Comparison of ENCODE assay signal across 13 mouse cellular contexts in genomic region chr9:71898852-71899251, GRCm38 (mm10).
DNase-seq lines count a peak whose midpoint lies in the region; ATAC-seq and TF ChIP-seq lines count a peak whose summit lies in the region.
"Had no signal": no experiment of that assay in that cellular context is flagged by ENCODE, and none has a peak within 500 bp of the region (broad histone marks: within the 10 kb centered on the region; RNA-seq: fewer than 3 reads in every experiment).

No protein-coding gene starts in this region.

- peak; percentile 21 for DNase-seq in kidney, postnatal 0 days (ENCODE audit: low spot score)
- no peak for DNase-seq in kidney, postnatal 36 days
- DNase-seq in brain, embryonic 14.5 days (ENCODE audit: low read depth) = peak; percentile 56
- no peak for DNase-seq in right cerebral cortex, postnatal 4 days
- DNase-seq in cerebellum, adult 11-12 months = no peak
- no peak for DNase-seq in left cerebral cortex, postnatal 10 days (ENCODE audit: extremely low spot score in 1 of 2, low spot score in 2 of 2)
- DNase-seq: heart, postnatal 4 days; lung, postnatal 36 days; thymus, adult 2 months had no signal

- H3K4me1 ChIP-seq in kidney, postnatal 0 days (replicated peaks; ENCODE audit: insufficient read depth, low read length) = no peaks in the 10 kb centered on the region
- H3K4me1 ChIP-seq in embryonic facial prominence, embryonic 15.5 days = peaks cover 13% of the 10 kb centered on the region; the same call in 1 of the 2 replicates
- peaks cover 25% of the 10 kb centered on the region for H3K4me1 ChIP-seq in midbrain, embryonic 15.5 days

- no peak overlapping the region for H3K4me2 ChIP-seq in kidney, postnatal 0 days (ENCODE audit: low read length)
- H3K4me2 ChIP-seq in embryonic facial prominence, embryonic 15.5 days (replicated peaks) = no peak overlapping the region
- no peak overlapping the region for H3K4me2 ChIP-seq in midbrain, embryonic 15.5 days
- H3K4me2 ChIP-seq: limb, embryonic 15.5 days had no signal

- H3K9ac ChIP-seq in kidney, postnatal 0 days (ENCODE audit: low read depth, low read length) = no peak overlapping the region
- no peak overlapping the region for H3K9ac ChIP-seq in embryonic facial prominence, embryonic 15.5 days
- no peak overlapping the region for H3K9ac ChIP-seq in midbrain, embryonic 15.5 days
- H3K9ac ChIP-seq: limb, embryonic 15.5 days had no signal

- intact Hi-C loops in left cerebral cortex, postnatal 10 days (cut with DNase I) = no loop called here

- H3K4me3 ChIP-seq in kidney, postnatal 0 days (replicated peaks; ENCODE audit: low read depth, low read length) = no peak overlapping the region
- H3K4me3 ChIP-seq in embryonic facial prominence, embryonic 15.5 days (replicated peaks) = no peak overlapping the region
- no peak overlapping the region for H3K4me3 ChIP-seq in midbrain, embryonic 15.5 days
- H3K4me3 ChIP-seq: limb, embryonic 15.5 days had no signal

- H3K27me3 ChIP-seq in kidney, postnatal 0 days (ENCODE audit: insufficient read depth, low read length) = no peaks in the 10 kb centered on the region
- no peaks in the 10 kb centered on the region for H3K27me3 ChIP-seq in embryonic facial prominence, embryonic 15.5 days
- H3K27me3 ChIP-seq in midbrain, embryonic 15.5 days (replicated peaks) = no peaks in the 10 kb centered on the region
- H3K27me3 ChIP-seq: limb, embryonic 15.5 days had no signal

- no peaks in the 10 kb centered on the region for H3K36me3 ChIP-seq in kidney, postnatal 0 days (ENCODE audit: insufficient read depth, low read length)
- H3K36me3 ChIP-seq in embryonic facial prominence, embryonic 15.5 days = no peaks in the 10 kb centered on the region
- H3K36me3 ChIP-seq in midbrain, embryonic 15.5 days (replicated peaks) = no peaks in the 10 kb centered on the region
- H3K36me3 ChIP-seq: limb, embryonic 15.5 days had no signal

- TF ChIP-seq CTCF in kidney, postnatal 0 days (IDR thresholded peaks at IDR 0.05; ENCODE audit: low read depth) = no peak
- no peak for TF ChIP-seq CTCF in brain, embryonic 14.5 days (IDR thresholded peaks at IDR 0.05; ENCODE audit: borderline replicate concordance, extremely low read depth, insufficient read depth, insufficient read length)

- no peak overlapping the region for H3K27ac ChIP-seq in kidney, postnatal 0 days
- peak overlapping the region; percentile 51; the same call in 1 of the 2 replicates for H3K27ac ChIP-seq in embryonic facial prominence, embryonic 15.5 days (replicated peaks)
- H3K27ac ChIP-seq in midbrain, embryonic 15.5 days = peak overlapping the region; percentile 16; the same call in 1 of the 2 replicates
- H3K27ac ChIP-seq: limb, embryonic 15.5 days had no signal

- H3K9me3 ChIP-seq in kidney, postnatal 0 days (replicated peaks; ENCODE audit: low read length) = no peaks in the 10 kb centered on the region
- no peaks in the 10 kb centered on the region for H3K9me3 ChIP-seq in embryonic facial prominence, embryonic 15.5 days (replicated peaks)
- H3K9me3 ChIP-seq in midbrain, embryonic 15.5 days = no peaks in the 10 kb centered on the region
- H3K9me3 ChIP-seq: limb, embryonic 15.5 days had no signal

- 32% methylated on average over 5 of the region's 5 CpGs for WGBS in kidney, postnatal 0 days
- WGBS in embryonic facial prominence, embryonic 15.5 days = 19% methylated on average over 5 of the region's 5 CpGs
- WGBS in midbrain, embryonic 15.5 days = 16% methylated on average over 5 of the region's 5 CpGs

- no peak for ATAC-seq in kidney, postnatal 0 days (replicated peaks; ENCODE audit: low FRiP score, low read depth)
- ATAC-seq in embryonic facial prominence, embryonic 15.5 days (ENCODE audit: insufficient number of reproducible peaks, low FRiP score, low TSS enrichment, low read depth) = no peak
- ATAC-seq in midbrain, embryonic 15.5 days (replicated peaks) = no peak
- ATAC-seq: activated CD4-positive, CD25-positive, alpha-beta regulatory T cell, adult 4 months had no signal

- TF ChIP-seq POLR2A in brain, embryonic 14.5 days (IDR thresholded peaks at IDR 0.05; ENCODE audit: borderline replicate concordance, extremely low read depth, insufficient read depth, insufficient read length, poor library complexity, severe bottlenecking) = no peak

Comparison
In these comparisons a context has a peak if more than half of its experiments do, and no peak if none do; other contexts are left out.
1. DNase-seq: peak in kidney, postnatal 0 days (single experiment) and brain, embryonic 14.5 days (single experiment); none in kidney, postnatal 36 days (0 of 2), right cerebral cortex, postnatal 4 days (single experiment), cerebellum, adult 11-12 months (single experiment) and left cerebral cortex, postnatal 10 days (0 of 2).